Mouse (Mus musculus) mesoderm, embryonic 11.5 days (tissue): ENCODE data around the gene Gdpd1.

Experiments used
- DNase-seq: peaks from one replicate; pipeline ENCODE4 v3.0.0-alpha.2; 2012; ENCODE audit warnings: low read depth, low spot score

Gdpd1 gene

GRCm38 (mm10) chr11:86992461-86992988 is 81.3 kb downstream of the Gdpd1 start:
- no peak for DNase-seq

GRCm38 (mm10) chr11:86991241-86991640 is 82.6 kb downstream of the Gdpd1 start:
- DNase-seq, result no peak

- DNase-seq, result no peak
These were observed 83.6 kb downstream of the Gdpd1 start for GRCm38 (mm10) chr11:86990309-86990708.

GRCm38 (mm10) chr11:86984990-86985389 is 88.9 kb downstream of the Gdpd1 start:
- no peak for DNase-seq
